Comparison of ENCODE assay signal across 8 mouse cellular contexts in the genomic region with DNA sequence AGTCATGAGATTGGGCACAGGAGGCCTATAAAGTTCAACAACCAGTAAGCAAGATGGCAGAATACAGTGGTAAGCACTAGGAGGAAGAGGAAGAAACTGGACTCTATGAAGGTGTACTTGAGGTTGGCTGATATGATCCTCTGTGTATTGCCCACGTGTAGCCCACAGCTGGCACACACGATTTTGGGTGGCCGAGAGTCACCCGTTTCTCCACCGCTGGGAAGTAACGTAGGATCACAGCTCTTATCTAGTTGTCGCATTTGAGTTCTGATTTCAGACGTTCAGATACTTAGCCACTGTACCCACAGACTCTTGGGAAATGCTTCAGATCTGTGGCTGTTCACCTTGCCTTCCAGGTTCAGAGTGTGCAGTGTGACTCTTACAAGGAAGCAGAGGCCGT. TPM values are rescaled to one million over a fixed set of nuclear protein-coding genes. Genes with fewer than 3 reads are reported as not detected.
DNase-seq lines count a peak whose midpoint lies in the region; ATAC-seq and TF ChIP-seq lines count a peak whose summit lies in the region.

No protein-coding gene starts in this region.

- H3K9me3 ChIP-seq in embryonic facial prominence, embryonic 12.5 days, result no peaks in the 10 kb centered on the region
- no peaks in the 10 kb centered on the region for H3K9me3 ChIP-seq in limb, embryonic 10.5 days (replicated peaks)
- no peaks in the 10 kb centered on the region for H3K9me3 ChIP-seq in neural tube, embryonic 14.5 days (ENCODE audit: control insufficient read depth, low read length)

- TF ChIP-seq CTCF in lung, adult 2 months (IDR thresholded peaks at IDR 0.05; ENCODE audit: insufficient read depth, low read length), result no peak

- 0 out of 2 replicates have a peak, but pooled peaks cover 3% of the 10 kb centered on the region for H3K36me3 ChIP-seq in embryonic facial prominence, embryonic 12.5 days
- peaks cover 18% of the 10 kb centered on the region for H3K36me3 ChIP-seq in limb, embryonic 10.5 days
- no peaks in the 10 kb centered on the region for H3K36me3 ChIP-seq in neural tube, embryonic 14.5 days (ENCODE audit: control insufficient read depth, insufficient read depth, low read length)

- TF ChIP-seq POLR2A in lung, adult 2 months (IDR thresholded peaks at IDR 0.05; ENCODE audit: borderline replicate concordance, extremely low read depth, low read depth, low read length), result no peak

- no peaks in the 10 kb centered on the region for H3K27me3 ChIP-seq in embryonic facial prominence, embryonic 12.5 days
- no peaks in the 10 kb centered on the region for H3K27me3 ChIP-seq in limb, embryonic 10.5 days (ENCODE audit: low read depth, poor library complexity, severe bottlenecking)
- no peaks in the 10 kb centered on the region for H3K27me3 ChIP-seq in neural tube, embryonic 14.5 days (ENCODE audit: control insufficient read depth, insufficient read depth, low read length)

- H3K9ac ChIP-seq in embryonic facial prominence, embryonic 12.5 days, result peak overlapping the region; percentile 70
- peak overlapping the region; percentile 79 for H3K9ac ChIP-seq in neural tube, embryonic 14.5 days (replicated peaks; ENCODE audit: low read depth, low read length)

- H3K4me3 ChIP-seq in lung, adult 2 months (replicated peaks; ENCODE audit: extremely low read depth, low read depth, low read length), result peak overlapping the region; percentile 94
- H3K4me3 ChIP-seq in embryonic facial prominence, embryonic 12.5 days, result peak overlapping the region; percentile 73
- H3K4me3 ChIP-seq in limb, embryonic 10.5 days, result peak overlapping the region; percentile 94
- H3K4me3 ChIP-seq in neural tube, embryonic 14.5 days (ENCODE audit: low read depth, low read length), result peak overlapping the region; percentile 90

- peak overlapping the region; percentile 81 for H3K4me2 ChIP-seq in embryonic facial prominence, embryonic 12.5 days (replicated peaks)
- peak overlapping the region; percentile 83 for H3K4me2 ChIP-seq in neural tube, embryonic 14.5 days (ENCODE audit: low read depth, low read length)

- no peak for ATAC-seq in embryonic facial prominence, embryonic 12.5 days (ENCODE audit: insufficient number of reproducible peaks, insufficient read depth, low FRiP score, low TSS enrichment)
- no peak for ATAC-seq in neural tube, embryonic 14.5 days (ENCODE audit: low read depth)

- 69% methylated on average over 9 of the region's 9 CpGs for WGBS in lung, adult 2 months
- 82% methylated on average over 9 of the region's 9 CpGs for WGBS in embryonic facial prominence, embryonic 12.5 days
- WGBS in limb, embryonic 10.5 days, result 89% methylated on average over 9 of the region's 9 CpGs
- WGBS in neural tube, embryonic 14.5 days, result 85% methylated on average over 9 of the region's 9 CpGs

- DNase-seq in lung, adult 2 months, result no peak
- DNase-seq in lung, postnatal 4 days, result no peak
- DNase-seq in limb, embryonic 10.5 days (ENCODE audit: low spot score), result no peak
- DNase-seq in layer of hippocampus, postnatal 25 days (ENCODE audit: extremely low spot score in 1 of 2, low spot score in 1 of 2), result no peak
- DNase-seq in left cerebral cortex, adult 8-10 months (ENCODE audit: low spot score in 2 of 2), result no peak
- no peak for DNase-seq in kidney, adult 11 months

- peaks cover 15% of the 10 kb centered on the region for H3K4me1 ChIP-seq in lung, adult 2 months (ENCODE audit: control insufficient read depth, insufficient read depth, low read length)
- peaks cover 13% of the 10 kb centered on the region for H3K4me1 ChIP-seq in embryonic facial prominence, embryonic 12.5 days
- H3K4me1 ChIP-seq in limb, embryonic 10.5 days, result peaks cover 38% of the 10 kb centered on the region
- H3K4me1 ChIP-seq in neural tube, embryonic 14.5 days (ENCODE audit: control insufficient read depth, insufficient read depth, low read length), result peaks cover 23% of the 10 kb centered on the region

- no peak overlapping the region for H3K27ac ChIP-seq in embryonic facial prominence, embryonic 12.5 days
- H3K27ac ChIP-seq in limb, embryonic 10.5 days, result peak overlapping the region; percentile 92; the same call in 1 of the 2 replicates
- H3K27ac ChIP-seq in neural tube, embryonic 14.5 days (ENCODE audit: low read depth, low read length), result no peak overlapping the region

RNA-seq across cellular contexts. Expression of a gene that starts 0.9 kb away (rescaled TPM):
- polyA plus RNA-seq in lung, adult 2 months (2012; rRNA removed), result 13.3 and 16.8 TPM in 2 replicates
- 11.7 and 13.4 TPM in 2 replicates for polyA plus RNA-seq in embryonic facial prominence, embryonic 12.5 days (2016; fragmentation: Nextera tagmentation; extraction: Ambion mirVana)
- 7.6 and 9.0 TPM in 2 replicates for polyA plus RNA-seq in limb, embryonic 10.5 days (2016; fragmentation: Nextera tagmentation; extraction: Ambion mirVana)
- polyA plus RNA-seq in neural tube, embryonic 14.5 days (2014; fragmentation: Nextera tagmentation; extraction: Ambion mirVana), result 11.7 and 13.7 TPM in 2 replicates
- total RNA-seq in layer of hippocampus, postnatal 25 days (2021), result 100 to 1,000 TPM; 103 to 120 TPM
- 100 to 1,000 TPM; 117 to 139 (median 129) TPM for total RNA-seq in left cerebral cortex, adult 8-10 months (2022)

RNA-seq across cellular contexts. Expression of a gene that starts 19.0 kb away (rescaled TPM):
- not detected in 2 replicates for polyA plus RNA-seq in lung, adult 2 months (2012; rRNA removed)
- polyA plus RNA-seq in embryonic facial prominence, embryonic 12.5 days (2016; fragmentation: Nextera tagmentation; extraction: Ambion mirVana), result not detected in 2 replicates
- not detected in 2 replicates for polyA plus RNA-seq in limb, embryonic 10.5 days (2016; fragmentation: Nextera tagmentation; extraction: Ambion mirVana)
- polyA plus RNA-seq in neural tube, embryonic 14.5 days (2014; fragmentation: Nextera tagmentation; extraction: Ambion mirVana), result not detected in 2 replicates
- total RNA-seq in layer of hippocampus, postnatal 25 days (2021), result not detected
- total RNA-seq in left cerebral cortex, adult 8-10 months (2022), result not detected
